Mouse (Mus musculus): ENCODE data around the gene Dstyk.

DNA sequence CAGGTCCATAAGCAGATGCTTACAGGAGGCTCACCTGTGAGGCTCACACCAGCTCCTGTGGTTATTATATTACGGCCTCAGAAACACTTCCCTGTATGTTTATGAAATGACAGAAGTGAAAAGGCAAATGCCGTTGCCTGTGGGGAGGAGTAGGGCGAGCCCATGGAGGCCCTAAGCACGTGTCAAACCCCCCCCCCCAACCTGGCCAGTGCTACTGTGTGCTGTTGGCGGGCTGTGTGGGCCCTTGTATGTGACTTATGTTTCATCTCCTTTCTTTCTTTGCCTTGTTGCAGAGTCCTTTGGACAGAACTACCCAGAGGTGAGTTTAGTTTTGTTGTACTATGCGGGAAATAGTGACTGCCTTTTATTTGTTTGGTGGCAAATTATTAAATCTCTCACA is 66.4 kb downstream of the Dstyk start:
- TF ChIP-seq POLR2A (IDR thresholded peaks at IDR 0.05; ENCODE audit: low read depth, low read length): no peak
- no peak for TF ChIP-seq CTCF (IDR thresholded peaks at IDR 0.05; ENCODE audit: extremely low read depth, insufficient read depth, insufficient read length, insufficient replicate concordance)

Measured in spleen, adult 2 months (tissue).